Mouse (Mus musculus) testis, adult 2 months (tissue): ENCODE results near the gene BC051142. TPM values are rescaled to one million over a fixed set of nuclear protein-coding genes. Genes with fewer than 3 reads are reported as not detected.

Experiments
- H3K27ac ChIP-seq: fragments of 200-500 bp; 2 replicates; pipeline ENCODE4 v1.5.1; 2012; ENCODE audit warnings: low read depth, low read length; ENCODE audit not compliant: control insufficient read depth, insufficient read depth
- H3K27me3 ChIP-seq: fragments of 200-500 bp; 2 replicates; pipeline ENCODE4 v1.6.1; 2012; ENCODE audit warnings: mild to moderate bottlenecking, low read length, moderate library complexity; ENCODE audit not compliant: control insufficient read depth, insufficient read depth
- H3K36me3 ChIP-seq: fragments of 200-500 bp; 2 replicates; pipeline ENCODE4 v1.6.1; 2012; ENCODE audit warnings: mild to moderate bottlenecking, low read length; ENCODE audit not compliant: control insufficient read depth, insufficient read depth
- H3K4me1 ChIP-seq: fragments of 200-500 bp; 2 replicates; pipeline ENCODE4 v1.6.1; 2012; ENCODE audit warnings: low read length; ENCODE audit not compliant: control insufficient read depth, insufficient read depth
- H3K4me3 ChIP-seq: fragments of 200-500 bp; 2 replicates; pipeline ENCODE4 v1.5.1; 2012; ENCODE audit warnings: low read depth, mild to moderate bottlenecking, low read length, moderate library complexity, mixed read lengths; ENCODE audit not compliant: control insufficient read depth
- CTCF ChIP-seq: fragments of 200-500 bp; IDR thresholded peaks from 2 replicates; pipeline ENCODE4 v1.5.1; 2012; ENCODE audit warnings: low read depth, mild to moderate bottlenecking, inconsistent platforms, low read length, moderate library complexity; ENCODE audit not compliant: control insufficient read depth, insufficient read depth, insufficient replicate concordance
- POLR2A ChIP-seq: fragments of 200-500 bp; IDR thresholded peaks from 2 replicates; pipeline ENCODE4 v1.6.1; 2012; ENCODE audit warnings: low read depth, mild to moderate bottlenecking, inconsistent platforms, low read length, moderate library complexity; ENCODE audit not compliant: control insufficient read depth
- polyA plus RNA-seq: library from polyadenylated mRNA; depleted of rRNA; stranded (reverse); fragments of >200 nt; gene quantifications from 2 replicates; pipeline ENCODE4 v1.2.3, GENCODE M21; 2012

The BC051142 gene
- polyA plus RNA-seq, 1 experiment = 1,115 TPM

GRCm38 (mm10) chr17:34370563-34370962 lies 28.1 kb upstream of the BC051142 start:
- H3K4me3 ChIP-seq = no peak overlapping the region
- TF ChIP-seq POLR2A = no peak
- no peak for TF ChIP-seq CTCF
- no peak overlapping the region for H3K27ac ChIP-seq
- no peaks in the 10 kb centered on the region for H3K36me3 ChIP-seq
- H3K27me3 ChIP-seq = no peaks in the 10 kb centered on the region
- no peaks in the 10 kb centered on the region for H3K4me1 ChIP-seq

DNA sequence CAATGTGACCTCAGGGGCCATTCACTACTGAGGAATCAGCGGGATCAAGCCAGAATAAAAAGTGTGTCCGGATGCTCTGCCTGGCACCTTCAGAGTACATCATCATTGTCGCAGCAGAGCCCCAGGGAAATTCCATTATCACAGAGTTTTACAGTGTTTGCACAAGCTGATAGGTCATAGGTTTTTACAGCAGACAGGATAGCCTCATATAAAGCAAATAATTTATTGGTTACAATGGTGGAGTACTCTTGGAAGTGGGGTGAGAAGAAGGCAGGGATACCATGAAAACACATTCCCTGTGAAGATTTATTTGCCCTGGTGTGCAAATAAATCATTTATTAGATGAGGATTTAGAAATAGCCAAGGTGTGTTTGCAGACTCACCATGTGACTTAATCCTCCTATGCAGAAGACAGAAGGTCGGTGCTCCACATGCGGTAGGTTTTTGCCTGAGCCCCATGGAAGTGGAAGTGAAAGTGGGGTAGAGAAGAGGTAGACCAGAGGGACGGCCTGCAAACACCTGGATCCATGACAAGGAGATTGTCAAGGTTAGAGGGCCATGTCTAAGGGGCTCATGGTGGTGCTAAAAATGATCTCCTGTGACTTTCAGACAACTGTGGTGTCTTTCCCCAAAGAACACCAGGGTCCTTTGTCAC lies 25.4 kb upstream of the BC051142 start:
- Histone ChIP-seq H3K27ac (no peak overlapping the region), H3K27me3 (no peaks in the 10 kb centered on the region)
- TF ChIP-seq CTCF (no peak), POLR2A (no peak)

DNA sequence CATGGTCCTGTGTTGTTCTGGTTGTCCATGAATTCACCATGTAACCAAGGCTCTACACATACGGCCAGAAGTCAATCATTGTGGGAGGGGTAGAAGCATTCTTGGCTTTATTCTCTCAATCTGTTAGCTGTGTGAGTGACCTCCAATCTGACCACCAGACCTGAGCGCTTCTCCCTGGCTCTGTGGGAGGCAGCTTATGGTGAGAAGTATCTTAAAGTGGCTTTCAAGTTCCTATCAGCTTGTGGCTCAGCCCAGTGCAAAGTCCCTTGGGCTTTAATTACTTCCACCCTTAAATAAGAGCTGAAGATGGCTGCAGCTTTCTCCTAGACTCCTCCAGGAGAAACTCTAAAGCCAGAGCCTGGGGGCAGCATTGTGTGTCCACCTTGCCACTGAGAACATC lies 21.8 kb upstream of the BC051142 start, which contains the start of gene Btnl1:
Gene Btnl1 (plus strand): TSS at position 286 of the 400 bp plus-strand sequence.
- Histone ChIP-seq H3K4me3 (no peak within 1 kb of the TSS), H3K27ac (no peak within 1 kb of the TSS), H3K27me3 (no peaks in the 10 kb centered on the region), H3K36me3 (no peaks in the 10 kb centered on the region), H3K4me1 (no peaks in the 10 kb centered on the region)
- TF ChIP-seq POLR2A (no peak), CTCF (no peak)

More for the DNA sequence above, 25.4 kb upstream of the BC051142 start:
- no peak overlapping the region for H3K4me3 ChIP-seq
- no peaks in the 10 kb centered on the region for H3K4me1 ChIP-seq
- H3K36me3 ChIP-seq = no peaks in the 10 kb centered on the region

- Histone ChIP-seq H3K36me3 (no peaks in the 10 kb centered on the region), H3K4me1 (no peaks in the 10 kb centered on the region), H3K27me3 (no peaks in the 10 kb centered on the region), H3K4me3 (no peak overlapping the region), H3K27ac (no peak overlapping the region)
- TF ChIP-seq POLR2A (no peak), CTCF (no peak)
These were observed 21.0 kb upstream of the BC051142 start for GRCm38 (mm10) chr17:34377450-34378209.

- no peak overlapping the region for H3K27ac ChIP-seq
- TF ChIP-seq CTCF (no peak), POLR2A (no peak)
- no peaks in the 10 kb centered on the region for H3K27me3 ChIP-seq
- no peaks in the 10 kb centered on the region for H3K4me1 ChIP-seq
- no peak overlapping the region for H3K4me3 ChIP-seq
- H3K36me3 ChIP-seq = no peaks in the 10 kb centered on the region
These were observed 19.9 kb upstream of the BC051142 start for GRCm38 (mm10) chr17:34378716-34379115.

- H3K4me3 ChIP-seq = no peak overlapping the region
- no peaks in the 10 kb centered on the region for H3K4me1 ChIP-seq
- TF ChIP-seq CTCF (0 out of 2 replicates have a peak, but pooled peaks have one; percentile 4), POLR2A (no peak)
- no peak overlapping the region for H3K27ac ChIP-seq
- H3K36me3 ChIP-seq = no peaks in the 10 kb centered on the region
- no peaks in the 10 kb centered on the region for H3K27me3 ChIP-seq
These were observed 19.2 kb upstream of the BC051142 start for GRCm38 (mm10) chr17:34379451-34379850.

GRCm38 (mm10) chr17:34381876-34382275 lies 16.7 kb upstream of the BC051142 start:
- H3K27ac ChIP-seq = no peak overlapping the region
- no peak for TF ChIP-seq CTCF
- TF ChIP-seq POLR2A = no peak
- no peaks in the 10 kb centered on the region for H3K4me1 ChIP-seq
- H3K27me3 ChIP-seq = no peaks in the 10 kb centered on the region
- no peak overlapping the region for H3K4me3 ChIP-seq
- no peaks in the 10 kb centered on the region for H3K36me3 ChIP-seq

GRCm38 (mm10) chr17:34383212-34383611 lies 15.4 kb upstream of the BC051142 start:
- H3K4me3 ChIP-seq = no peak overlapping the region
- peak; percentile 77; the same call in 1 of the 2 replicates for TF ChIP-seq CTCF
- no peak for TF ChIP-seq POLR2A
- H3K27me3 ChIP-seq = no peaks in the 10 kb centered on the region

More at GRCm38 (mm10) chr17:34383212-34383611, 15.4 kb upstream of the BC051142 start:
- no peaks in the 10 kb centered on the region for H3K36me3 ChIP-seq
- H3K27ac ChIP-seq = no peak overlapping the region
- no peaks in the 10 kb centered on the region for H3K4me1 ChIP-seq
